Mouse (Mus musculus) forebrain, embryonic 12.5 days (tissue): ENCODE results near the gene Macrod2. TPM values are rescaled to one million over a fixed set of nuclear protein-coding genes. Genes with fewer than 3 reads are reported as not detected.

Experiments
- ATAC-seq: fragments of 200-750 bp; cut with Nextera tagmentation; 2 replicates; pipeline ENCODE4 v1.8.0; 2017; ENCODE audit warnings: moderate TSS enrichment; ENCODE audit not compliant: low FRiP score
- H3K27ac ChIP-seq: fragments of 300-500 bp; sonication (generic); 2 replicates; pipeline ENCODE4 v1.5.1; 2016; ENCODE audit warnings: mild to moderate bottlenecking
- H3K27me3 ChIP-seq: fragments of 300-500 bp; sonication (generic); 2 replicates; pipeline ENCODE4 v1.6.1; 2016; ENCODE audit warnings: mild to moderate bottlenecking
- H3K36me3 ChIP-seq: fragments of 300-500 bp; sonication (generic); replicated peaks from 2 replicates; pipeline ENCODE4 v1.6.1; 2016; ENCODE audit warnings: mild to moderate bottlenecking
- H3K4me1 ChIP-seq: fragments of 300-500 bp; sonication (generic); 2 replicates; pipeline ENCODE4 v1.6.1; 2016
- H3K4me2 ChIP-seq: fragments of 300-500 bp; sonication (generic); 2 replicates; pipeline ENCODE4 v1.6.1; 2016; ENCODE audit warnings: mild to moderate bottlenecking, moderate library complexity
- H3K4me3 ChIP-seq: fragments of 300-500 bp; sonication (generic); replicated peaks from 2 replicates; pipeline ENCODE4 v1.5.1; 2016; ENCODE audit warnings: mild to moderate bottlenecking
- H3K9ac ChIP-seq: fragments of 300-500 bp; sonication (generic); 2 replicates; pipeline ENCODE4 v1.6.1; 2016; ENCODE audit warnings: mild to moderate bottlenecking
- H3K9me3 ChIP-seq: fragments of 300-500 bp; sonication (generic); 2 replicates; pipeline ENCODE4 v1.6.1; 2016
- WGBS: fragments of 180-500 bp; shearing (Covaris S2); methylation state at CpG from one replicate; pipeline ENCODE4 v1.1.7; 2016; 5-methylcytosine and 5-hydroxymethylcytosine counted together
- polyA plus RNA-seq: library from polyadenylated mRNA; unstranded; fragments of >200 nt; fragmentation: Nextera tagmentation; extraction: Ambion mirVana; gene quantifications from 2 replicates; pipeline ENCODE4 v1.2.1, GENCODE M21; 2016

Gene Macrod2
- polyA plus RNA-seq, 1 experiment from 2014 or later: 52.0 TPM

GRCm38 (mm10) chr2:141169586-141169985 is 774.5 kb downstream of the Macrod2 start:
- H3K27ac ChIP-seq: no peak overlapping the region
- no peak for ATAC-seq
- no peaks in the 10 kb centered on the region for H3K9me3 ChIP-seq
- H3K27me3 ChIP-seq: no peaks in the 10 kb centered on the region
- no peak overlapping the region for H3K9ac ChIP-seq
- H3K4me3 ChIP-seq: no peak overlapping the region
- H3K36me3 ChIP-seq: no peaks in the 10 kb centered on the region
- H3K4me1 ChIP-seq: no peaks in the 10 kb centered on the region
- H3K4me2 ChIP-seq: no peak overlapping the region
- 79% methylated on average over 3 of the region's 3 CpGs for WGBS

GRCm38 (mm10) chr2:141173167-141173566 is 778.1 kb downstream of the Macrod2 start:
- Histone ChIP-seq H3K4me3 (no peak overlapping the region), H3K9ac (no peak overlapping the region)

GRCm38 (mm10) chr2:141173607-141174006 is 778.5 kb downstream of the Macrod2 start:
- Histone ChIP-seq H3K9ac (no peak overlapping the region), H3K4me1 (no peaks in the 10 kb centered on the region), H3K4me3 (no peak overlapping the region), H3K4me2 (no peak overlapping the region), H3K9me3 (no peaks in the 10 kb centered on the region), H3K27ac (no peak overlapping the region), H3K27me3 (no peaks in the 10 kb centered on the region), H3K36me3 (no peaks in the 10 kb centered on the region)
- 81% methylated on average over 3 of the region's 3 CpGs for WGBS
- no peak for ATAC-seq

More at GRCm38 (mm10) chr2:141173167-141173566, 778.1 kb downstream of the Macrod2 start:
- no peak for ATAC-seq
- WGBS: 68% methylated on average over 1 of the region's 1 CpGs
- Histone ChIP-seq H3K4me1 (no peaks in the 10 kb centered on the region), H3K27me3 (no peaks in the 10 kb centered on the region), H3K9me3 (no peaks in the 10 kb centered on the region), H3K36me3 (no peaks in the 10 kb centered on the region), H3K4me2 (no peak overlapping the region), H3K27ac (no peak overlapping the region)

GRCm38 (mm10) chr2:141180656-141181055 is 785.5 kb downstream of the Macrod2 start:
- Histone ChIP-seq H3K36me3 (no peaks in the 10 kb centered on the region), H3K4me2 (no peak overlapping the region), H3K27ac (no peak overlapping the region), H3K9ac (no peak overlapping the region), H3K27me3 (no peaks in the 10 kb centered on the region), H3K4me3 (no peak overlapping the region), H3K9me3 (no peaks in the 10 kb centered on the region), H3K4me1 (peaks cover 3% of the 10 kb centered on the region; the same call in 1 of the 2 replicates)
- 41% methylated on average over 1 of the region's 1 CpGs for WGBS
- no peak for ATAC-seq

GRCm38 (mm10) chr2:141182034-141182759 is 787.1 kb downstream of the Macrod2 start:
- Histone ChIP-seq H3K4me2 (no peak overlapping the region), H3K4me3 (no peak overlapping the region), H3K9ac (no peak overlapping the region), H3K4me1 (peaks cover 3% of the 10 kb centered on the region; the same call in 1 of the 2 replicates), H3K36me3 (no peaks in the 10 kb centered on the region), H3K27ac (0 out of 2 replicates have a peak overlapping the region, but pooled peaks have one; percentile 19), H3K9me3 (no peaks in the 10 kb centered on the region), H3K27me3 (no peaks in the 10 kb centered on the region)
- ATAC-seq: no peak
- 43% methylated on average over 5 of the region's 5 CpGs for WGBS

- no peaks in the 10 kb centered on the region for H3K4me1 ChIP-seq
- H3K36me3 ChIP-seq: no peaks in the 10 kb centered on the region
- no peaks in the 10 kb centered on the region for H3K9me3 ChIP-seq
- H3K27ac ChIP-seq: no peak overlapping the region
- no peak overlapping the region for H3K4me2 ChIP-seq
- H3K4me3 ChIP-seq: no peak overlapping the region
- no peak overlapping the region for H3K9ac ChIP-seq
- H3K27me3 ChIP-seq: no peaks in the 10 kb centered on the region
- no peak for ATAC-seq
Observed at GRCm38 (mm10) chr2:141194476-141194875, 799.4 kb downstream of the Macrod2 start.

GRCm38 (mm10) chr2:141200481-141200880 is 805.4 kb downstream of the Macrod2 start:
- Histone ChIP-seq H3K4me3 (no peak overlapping the region), H3K36me3 (no peaks in the 10 kb centered on the region), H3K27me3 (no peaks in the 10 kb centered on the region), H3K27ac (no peak overlapping the region), H3K4me1 (peaks cover 12% of the 10 kb centered on the region), H3K4me2 (no peak overlapping the region), H3K9me3 (no peaks in the 10 kb centered on the region), H3K9ac (no peak overlapping the region)
- WGBS: 60% methylated on average over 4 of the region's 4 CpGs
- no peak for ATAC-seq

GRCm38 (mm10) chr2:141201303-141202014 is 806.4 kb downstream of the Macrod2 start:
- 59% methylated on average over 2 of the region's 2 CpGs for WGBS
- H3K4me1 ChIP-seq: peaks cover 12% of the 10 kb centered on the region
- no peak overlapping the region for H3K4me3 ChIP-seq
- no peaks in the 10 kb centered on the region for H3K9me3 ChIP-seq
- H3K27me3 ChIP-seq: no peaks in the 10 kb centered on the region
- H3K36me3 ChIP-seq: no peaks in the 10 kb centered on the region
- no peak overlapping the region for H3K9ac ChIP-seq
- H3K4me2 ChIP-seq: no peak overlapping the region
- H3K27ac ChIP-seq: no peak overlapping the region
- ATAC-seq: peak; percentile 51; the same call in 1 of the 2 replicates

GRCm38 (mm10) chr2:141202015-141202364 is 806.9 kb downstream of the Macrod2 start:
- H3K4me1 ChIP-seq: peaks cover 12% of the 10 kb centered on the region
- H3K9ac ChIP-seq: no peak overlapping the region
- H3K27me3 ChIP-seq: no peaks in the 10 kb centered on the region
- no peaks in the 10 kb centered on the region for H3K36me3 ChIP-seq
- H3K4me3 ChIP-seq: no peak overlapping the region
- WGBS: 79% methylated on average over 1 of the region's 1 CpGs
- no peak overlapping the region for H3K27ac ChIP-seq
- no peak for ATAC-seq
- H3K9me3 ChIP-seq: no peaks in the 10 kb centered on the region
- H3K4me2 ChIP-seq: no peak overlapping the region

GRCm38 (mm10) chr2:141211346-141211745 is 816.2 kb downstream of the Macrod2 start:
- Histone ChIP-seq H3K9me3 (no peaks in the 10 kb centered on the region), H3K27ac (no peak overlapping the region), H3K4me3 (no peak overlapping the region), H3K27me3 (no peaks in the 10 kb centered on the region), H3K9ac (no peak overlapping the region), H3K36me3 (no peaks in the 10 kb centered on the region), H3K4me1 (no peaks in the 10 kb centered on the region), H3K4me2 (no peak overlapping the region)
- ATAC-seq: no peak
- WGBS: 94% methylated on average over 5 of the region's 5 CpGs

GRCm38 (mm10) chr2:141212291-141212690 is 817.2 kb downstream of the Macrod2 start:
- H3K9ac ChIP-seq: no peak overlapping the region
- no peaks in the 10 kb centered on the region for H3K36me3 ChIP-seq
- H3K27me3 ChIP-seq: no peaks in the 10 kb centered on the region
- H3K4me3 ChIP-seq: no peak overlapping the region
- WGBS: 90% methylated on average over 2 of the region's 2 CpGs
- H3K27ac ChIP-seq: no peak overlapping the region
- ATAC-seq: no peak
- H3K4me1 ChIP-seq: no peaks in the 10 kb centered on the region
- H3K4me2 ChIP-seq: no peak overlapping the region
- no peaks in the 10 kb centered on the region for H3K9me3 ChIP-seq

- H3K9ac ChIP-seq: no peak overlapping the region
- peak; percentile 49; the same call in 1 of the 2 replicates for ATAC-seq
- H3K27ac ChIP-seq: no peak overlapping the region
- H3K27me3 ChIP-seq: no peaks in the 10 kb centered on the region
- H3K4me3 ChIP-seq: no peak overlapping the region
- WGBS: 39% methylated on average over 2 of the region's 2 CpGs
- H3K4me2 ChIP-seq: no peak overlapping the region
- no peaks in the 10 kb centered on the region; the same call in 1 of the 2 replicates for H3K4me1 ChIP-seq
- H3K36me3 ChIP-seq: no peaks in the 10 kb centered on the region
- peaks cover 8% of the 10 kb centered on the region for H3K9me3 ChIP-seq
Observed at GRCm38 (mm10) chr2:141217490-141217889, 822.4 kb downstream of the Macrod2 start.
